Mouse (Mus musculus) forebrain, embryonic 15.5 days (tissue): ENCODE results near the gene Vkorc1. TPM values are rescaled to one million over a fixed set of nuclear protein-coding genes. Genes with fewer than 3 reads are reported as not detected.

Experiments
- ATAC-seq: fragments of 200-750 bp; cut with Nextera tagmentation; replicated peaks from 2 replicates; pipeline ENCODE4 v1.8.0; 2017; ENCODE audit warnings: mild to moderate bottlenecking, moderate TSS enrichment, moderate library complexity
- H3K27ac ChIP-seq: fragments of 300-500 bp; sonication (generic); replicated peaks from 2 replicates; pipeline ENCODE4 v1.5.1; 2015; ENCODE audit warnings: mild to moderate bottlenecking, inconsistent platforms
- H3K27me3 ChIP-seq: fragments of 300-500 bp; sonication (generic); 2 replicates; pipeline ENCODE4 v1.6.1; 2015; ENCODE audit warnings: inconsistent platforms
- H3K36me3 ChIP-seq: fragments of 300-500 bp; sonication (generic); 2 replicates; pipeline ENCODE4 v1.6.1; 2015; ENCODE audit warnings: mild to moderate bottlenecking, inconsistent platforms
- H3K4me1 ChIP-seq: fragments of 300-500 bp; sonication (generic); 2 replicates; pipeline ENCODE4 v1.6.1; 2015; ENCODE audit warnings: inconsistent platforms
- H3K4me2 ChIP-seq: fragments of 300-500 bp; sonication (generic); replicated peaks from 2 replicates; pipeline ENCODE4 v1.6.1; 2015; ENCODE audit warnings: mild to moderate bottlenecking, inconsistent platforms
- H3K4me3 ChIP-seq: fragments of 300-500 bp; sonication (generic); 2 replicates; pipeline ENCODE4 v1.5.1; 2015; ENCODE audit warnings: mild to moderate bottlenecking, inconsistent platforms
- H3K9ac ChIP-seq: fragments of 300-500 bp; sonication (generic); replicated peaks from 2 replicates; pipeline ENCODE4 v1.6.1; 2015; ENCODE audit warnings: mild to moderate bottlenecking, inconsistent platforms
- H3K9me3 ChIP-seq: fragments of 300-500 bp; sonication (generic); 2 replicates; pipeline ENCODE4 v1.6.1; 2016; ENCODE audit warnings: inconsistent platforms
- WGBS: fragments of 180-500 bp; shearing (Covaris S2); methylation state at CpG from one replicate; pipeline ENCODE4 v1.1.7; 2015; ENCODE audit warnings: mixed read lengths; 5-methylcytosine and 5-hydroxymethylcytosine counted together
- polyA plus RNA-seq: library from polyadenylated mRNA; unstranded; fragments of >200 nt; fragmentation: Nextera tagmentation; extraction: Ambion mirVana; gene quantifications from 2 replicates; pipeline ENCODE4 v1.2.1, GENCODE M21; 2015

Gene Vkorc1
- polyA plus RNA-seq, 1 experiment from 2014 or later: 65.7 TPM

- Histone ChIP-seq H3K4me2 (no peak within 1 kb of the TSS), H3K36me3 (peaks cover 56% of the 10 kb centered on the region), H3K27ac (no peak within 1 kb of the TSS), H3K4me3 (no peak within 1 kb of the TSS), H3K9me3 (no peaks in the 10 kb centered on the region), H3K9ac (no peak within 1 kb of the TSS), H3K4me1 (peaks cover 12% of the 10 kb centered on the region), H3K27me3 (no peaks in the 10 kb centered on the region)
- WGBS: 40% methylated on average over 4 of the region's 4 CpGs
- no peak for ATAC-seq
Observed at GRCm38 (mm10) chr7:127890798-127891197, 4.6 kb downstream of the Vkorc1 start, which contains the start of gene Prss53. Prss53 (minus strand) TSS chr7:127890970.

- 67% methylated on average over 3 of the region's 3 CpGs for WGBS
- H3K4me1 ChIP-seq: peaks cover 12% of the 10 kb centered on the region
- no peak overlapping the region for H3K27ac ChIP-seq
- H3K27me3 ChIP-seq: no peaks in the 10 kb centered on the region
- H3K9ac ChIP-seq: no peak overlapping the region
- ATAC-seq: no peak
- H3K36me3 ChIP-seq: peaks cover 73% of the 10 kb centered on the region
- H3K9me3 ChIP-seq: no peaks in the 10 kb centered on the region
- H3K4me3 ChIP-seq: no peak overlapping the region
- no peak overlapping the region for H3K4me2 ChIP-seq
Observed at GRCm38 (mm10) chr7:127888821-127889220, 6.6 kb downstream of the Vkorc1 start.

DNA sequence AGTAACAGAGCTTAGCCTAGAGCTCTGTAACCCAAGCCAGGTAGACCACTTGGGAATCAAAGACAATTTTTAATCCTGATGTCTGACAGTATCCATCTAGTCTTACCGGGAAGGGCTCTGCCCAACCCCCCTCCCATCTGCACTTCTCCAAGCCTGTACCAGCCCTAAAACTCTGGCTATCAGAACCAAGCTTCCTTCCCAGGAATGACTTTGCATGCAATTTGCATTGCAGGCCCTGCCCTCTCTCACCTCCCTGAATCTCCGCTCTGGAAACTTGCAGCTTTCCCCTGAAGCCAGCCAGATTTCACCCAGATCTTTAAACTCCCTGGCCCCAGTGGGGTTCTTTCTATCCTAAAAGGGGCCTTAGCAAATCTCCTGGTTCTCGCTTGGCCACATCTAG is 7.6 kb downstream of the Vkorc1 start:
- H3K36me3 ChIP-seq: peaks cover 78% of the 10 kb centered on the region
- no peak for ATAC-seq
- H3K9ac ChIP-seq: no peak overlapping the region
- H3K9me3 ChIP-seq: no peaks in the 10 kb centered on the region
- WGBS: 79% methylated on average over 3 of the region's 3 CpGs
- H3K27me3 ChIP-seq: no peaks in the 10 kb centered on the region
- no peak overlapping the region for H3K4me2 ChIP-seq
- H3K4me1 ChIP-seq: peaks cover 21% of the 10 kb centered on the region
- H3K27ac ChIP-seq: no peak overlapping the region
- H3K4me3 ChIP-seq: no peak overlapping the region

DNA sequence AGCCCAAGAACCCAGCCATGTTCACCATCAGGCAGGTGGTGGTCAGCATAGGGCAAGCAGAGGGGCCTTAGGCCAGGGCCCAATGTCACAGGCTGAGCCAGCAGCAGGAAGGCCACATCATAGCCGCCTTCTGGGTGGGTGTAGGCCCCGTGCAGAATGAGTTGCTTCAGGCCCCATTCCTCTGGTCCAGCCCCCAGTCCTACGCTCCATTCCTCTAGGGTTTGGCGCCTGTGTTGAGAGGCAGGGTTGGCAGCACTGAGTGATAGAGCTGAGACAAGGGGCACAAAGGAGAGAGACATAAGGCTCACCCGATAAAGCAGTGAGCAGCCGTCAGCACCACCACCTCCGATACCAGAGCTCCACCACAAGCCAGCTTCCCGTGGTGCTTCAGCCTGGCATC is 8.2 kb downstream of the Vkorc1 start:
- Histone ChIP-seq H3K4me1 (peaks cover 25% of the 10 kb centered on the region), H3K9ac (no peak overlapping the region), H3K9me3 (no peaks in the 10 kb centered on the region), H3K4me2 (no peak overlapping the region), H3K27me3 (no peaks in the 10 kb centered on the region), H3K27ac (no peak overlapping the region), H3K4me3 (no peak overlapping the region), H3K36me3 (peaks cover 84% of the 10 kb centered on the region)
- 86% methylated on average over 8 of the region's 8 CpGs for WGBS
- ATAC-seq: no peak

GRCm38 (mm10) chr7:127886551-127886950 is 8.9 kb downstream of the Vkorc1 start:
- WGBS: 96% methylated on average over 6 of the region's 6 CpGs
- Histone ChIP-seq H3K9ac (no peak overlapping the region), H3K9me3 (no peaks in the 10 kb centered on the region), H3K4me2 (no peak overlapping the region), H3K4me1 (peaks cover 25% of the 10 kb centered on the region), H3K4me3 (no peak overlapping the region), H3K27me3 (no peaks in the 10 kb centered on the region), H3K36me3 (peaks cover 87% of the 10 kb centered on the region), H3K27ac (no peak overlapping the region)
- no peak for ATAC-seq

GRCm38 (mm10) chr7:127885951-127886350 is 9.5 kb downstream of the Vkorc1 start:
- no peak overlapping the region for H3K9ac ChIP-seq
- no peak overlapping the region for H3K27ac ChIP-seq
- no peak overlapping the region for H3K4me3 ChIP-seq
- ATAC-seq: no peak
- H3K4me1 ChIP-seq: peaks cover 25% of the 10 kb centered on the region
- H3K4me2 ChIP-seq: no peak overlapping the region
- 72% methylated on average over 6 of the region's 6 CpGs for WGBS
- H3K36me3 ChIP-seq: peaks cover 93% of the 10 kb centered on the region
- H3K27me3 ChIP-seq: no peaks in the 10 kb centered on the region
- no peaks in the 10 kb centered on the region for H3K9me3 ChIP-seq

DNA sequence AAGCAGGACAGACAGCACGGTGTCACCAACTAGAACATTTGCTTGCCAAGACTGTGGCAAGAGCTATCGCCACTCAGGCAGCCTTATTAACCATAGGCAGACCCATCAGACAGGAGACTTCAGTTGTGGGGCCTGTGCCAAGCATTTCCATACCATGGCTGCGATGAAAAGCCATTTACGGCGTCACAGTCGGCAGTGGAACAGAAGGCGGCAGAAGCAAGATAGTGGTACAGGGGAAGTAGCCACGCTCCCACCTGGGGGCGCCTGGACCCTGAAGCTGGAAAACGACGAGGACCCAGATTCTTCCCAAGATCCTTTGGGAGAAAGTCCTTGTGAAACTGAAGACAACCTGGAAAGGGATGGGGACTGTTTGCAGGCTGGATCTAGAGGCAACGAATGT is 15.0 kb downstream of the Vkorc1 start:
- no peak overlapping the region for H3K27ac ChIP-seq
- H3K9ac ChIP-seq: no peak overlapping the region
- H3K4me3 ChIP-seq: no peak overlapping the region
- no peak for ATAC-seq
- H3K4me2 ChIP-seq: no peak overlapping the region
- 88% methylated on average over 12 of the region's 12 CpGs for WGBS
- H3K27me3 ChIP-seq: no peaks in the 10 kb centered on the region
- H3K36me3 ChIP-seq: peaks cover 69% of the 10 kb centered on the region
- no peaks in the 10 kb centered on the region for H3K9me3 ChIP-seq
- H3K4me1 ChIP-seq: peaks cover 30% of the 10 kb centered on the region

- no peak overlapping the region for H3K4me2 ChIP-seq
- peaks cover 30% of the 10 kb centered on the region for H3K4me1 ChIP-seq
- WGBS: 95% methylated on average over 9 of the region's 9 CpGs
- no peaks in the 10 kb centered on the region for H3K27me3 ChIP-seq
- no peak overlapping the region for H3K27ac ChIP-seq
- ATAC-seq: no peak
- H3K9me3 ChIP-seq: no peaks in the 10 kb centered on the region
- H3K9ac ChIP-seq: no peak overlapping the region
- H3K4me3 ChIP-seq: no peak overlapping the region
- H3K36me3 ChIP-seq: peaks cover 60% of the 10 kb centered on the region
Observed at GRCm38 (mm10) chr7:127879301-127879700, 16.1 kb downstream of the Vkorc1 start.

GRCm38 (mm10) chr7:127876467-127877348 is 18.7 kb downstream of the Vkorc1 start, which contains the start of gene Zfp668:
Zfp668 (minus strand) TSS chr7:127876828.
- H3K9me3 ChIP-seq: no peaks in the 10 kb centered on the region
- peak within 1 kb of the TSS; percentile 67 for H3K4me2 ChIP-seq
- peak; percentile 70 for ATAC-seq
- no peaks in the 10 kb centered on the region for H3K27me3 ChIP-seq
- under 1% methylated on average over 60 of the region's 60 CpGs for WGBS
- peaks cover 28% of the 10 kb centered on the region for H3K4me1 ChIP-seq
- H3K4me3 ChIP-seq: peak within 1 kb of the TSS; percentile 90
- H3K36me3 ChIP-seq: peaks cover 41% of the 10 kb centered on the region
- H3K27ac ChIP-seq: peak within 1 kb of the TSS; percentile 100
- peak within 1 kb of the TSS; percentile 99 for H3K9ac ChIP-seq

GRCm38 (mm10) chr7:127876041-127876466 is 19.4 kb downstream of the Vkorc1 start, which contains the start of gene Zfp646:
Zfp646 (plus strand) TSS chr7:127876221.
- WGBS: under 1% methylated on average over 41 of the region's 41 CpGs
- peaks cover 37% of the 10 kb centered on the region for H3K36me3 ChIP-seq

DNA sequence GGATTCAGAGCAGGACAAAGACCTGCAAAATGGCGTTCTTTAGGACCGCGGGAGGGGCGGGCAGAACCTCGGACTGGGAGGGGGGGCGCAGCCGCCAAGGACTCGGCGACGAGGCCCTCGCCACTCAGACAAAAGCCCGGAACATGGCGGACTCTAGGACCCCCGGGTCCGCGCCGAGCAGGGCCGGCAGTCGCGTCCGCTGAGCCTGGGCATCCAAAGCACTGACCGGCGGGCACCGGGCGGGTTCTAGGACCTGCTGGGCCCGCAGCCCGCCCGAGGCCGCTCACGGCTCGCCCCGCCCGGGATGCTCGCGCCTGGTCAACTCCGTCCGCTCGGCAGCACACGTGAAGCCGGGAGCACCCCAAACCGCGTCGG is 19.8 kb downstream of the Vkorc1 start:
- Histone ChIP-seq H3K36me3 (peaks cover 35% of the 10 kb centered on the region), H3K27me3 (no peaks in the 10 kb centered on the region), H3K9ac (peak overlapping the region; percentile 99), H3K4me3 (peak overlapping the region; percentile 90), H3K4me2 (peak overlapping the region; percentile 67), H3K4me1 (peaks cover 28% of the 10 kb centered on the region), H3K27ac (peak overlapping the region; percentile 100), H3K9me3 (no peaks in the 10 kb centered on the region)
- WGBS: 0% methylated on average over 36 of the region's 43 CpGs
- ATAC-seq: peak; percentile 95

More at GRCm38 (mm10) chr7:127876041-127876466, 19.4 kb downstream of the Vkorc1 start, which contains the start of gene Zfp646:
- H3K4me3 ChIP-seq: peak within 1 kb of the TSS; percentile 90
- H3K27me3 ChIP-seq: no peaks in the 10 kb centered on the region
- ATAC-seq: peak; percentile 90
- H3K9me3 ChIP-seq: no peaks in the 10 kb centered on the region
- H3K4me2 ChIP-seq: peak within 1 kb of the TSS; percentile 67
- H3K4me1 ChIP-seq: peaks cover 28% of the 10 kb centered on the region
- H3K9ac ChIP-seq: peak within 1 kb of the TSS; percentile 99
- peak within 1 kb of the TSS; percentile 100 for H3K27ac ChIP-seq

GRCm38 (mm10) chr7:127874812-127875626 is 20.4 kb downstream of the Vkorc1 start:
- Histone ChIP-seq H3K4me2 (peak overlapping the region; percentile 67), H3K4me1 (peaks cover 28% of the 10 kb centered on the region), H3K27me3 (no peaks in the 10 kb centered on the region), H3K4me3 (peak overlapping the region; percentile 90), H3K27ac (peak overlapping the region; percentile 100), H3K9me3 (no peaks in the 10 kb centered on the region), H3K36me3 (peaks cover 33% of the 10 kb centered on the region), H3K9ac (peak overlapping the region; percentile 99)
- peak; percentile 38 for ATAC-seq
- 4% methylated on average over 20 of the region's 20 CpGs for WGBS
